Mouse (Mus musculus) activated CD4-positive, CD25-positive, alpha-beta regulatory T cell, adult 4 months (primary cell): ENCODE data around the gene St3gal4. TPM values are rescaled to one million over a fixed set of nuclear protein-coding genes. Genes with fewer than 3 reads are reported as not detected.

Experiments
- ATAC-seq: one replicate; pipeline ENCODE4 v1.8.0; 2017
- polyA plus RNA-seq, 2 experiments: library from polyadenylated mRNA; unstranded; fragments of 100-300 nt; shearing (Covaris generic); gene quantifications; one replicate each; pipeline ENCODE4 v1.2.1; 2017

The St3gal4 gene
- polyA plus RNA-seq, 2 experiments from 2014 or later: 12.0 to 21.5 TPM

- ATAC-seq: no peak
These were observed 12.9 kb downstream of the St3gal4 start for GRCm38 (mm10) chr9:35105884-35106880.

- no peak for ATAC-seq
These were observed 13.6 kb downstream of the St3gal4 start for GRCm38 (mm10) chr9:35105438-35105837.

- ATAC-seq: no peak
These were observed 14.4 kb downstream of the St3gal4 start for GRCm38 (mm10) chr9:35104711-35105110.

- no peak for ATAC-seq
These were observed 20.3 kb downstream of the St3gal4 start for GRCm38 (mm10) chr9:35098762-35099161.

- ATAC-seq: no peak
These were observed 21.2 kb downstream of the St3gal4 start for GRCm38 (mm10) chr9:35097901-35098300.

GRCm38 (mm10) chr9:35095726-35096125 lies 23.3 kb downstream of the St3gal4 start:
- ATAC-seq: no peak

- ATAC-seq: no peak
These were observed 25.7 kb downstream of the St3gal4 start for GRCm38 (mm10) chr9:35093350-35093749.

- ATAC-seq: no peak
These were observed 26.2 kb downstream of the St3gal4 start for GRCm38 (mm10) chr9:35092904-35093303.

GRCm38 (mm10) chr9:35061446-35061845 lies 57.6 kb downstream of the St3gal4 start:
- no peak for ATAC-seq

- no peak for ATAC-seq
These were observed 59.2 kb downstream of the St3gal4 start for GRCm38 (mm10) chr9:35059881-35060280.

- ATAC-seq: no peak
These were observed 60.3 kb downstream of the St3gal4 start for GRCm38 (mm10) chr9:35058596-35059354.

- ATAC-seq: no peak
These were observed 60.9 kb downstream of the St3gal4 start for GRCm38 (mm10) chr9:35058186-35058585.

- no peak for ATAC-seq
These were observed 61.4 kb downstream of the St3gal4 start for GRCm38 (mm10) chr9:35057631-35058030.

GRCm38 (mm10) chr9:35056611-35057010 lies 62.5 kb downstream of the St3gal4 start:
- ATAC-seq: no peak

GRCm38 (mm10) chr9:35055528-35056330 lies 63.3 kb downstream of the St3gal4 start:
- ATAC-seq: no peak

- ATAC-seq: no peak
These were observed 65.4 kb downstream of the St3gal4 start for GRCm38 (mm10) chr9:35053669-35054068.

GRCm38 (mm10) chr9:35053081-35053480 lies 66.0 kb downstream of the St3gal4 start:
- no peak for ATAC-seq

- no peak for ATAC-seq
These were observed 66.4 kb downstream of the St3gal4 start for GRCm38 (mm10) chr9:35052671-35053070.

- ATAC-seq: no peak
These were observed 67.4 kb downstream of the St3gal4 start for GRCm38 (mm10) chr9:35051666-35052065.

- no peak for ATAC-seq
These were observed 68.2 kb downstream of the St3gal4 start for GRCm38 (mm10) chr9:35050701-35051454.

- no peak for ATAC-seq
These were observed 69.1 kb downstream of the St3gal4 start for GRCm38 (mm10) chr9:35049891-35050527.
